Mouse (Mus musculus): ENCODE measurements around the gene Zfp169. TPM values are rescaled to one million over a fixed set of nuclear protein-coding genes. Genes with fewer than 3 reads are reported as not detected.
A peak's percentile ranks its signal among the peaks of the same experiment; 100 is the strongest.

Gene Zfp169
- polyA plus RNA-seq, 1 experiment from 2014 or later = 4.0 TPM

- Histone ChIP-seq H3K9me3 (ENCODE audit: control insufficient read depth, low read length) (no peaks in the 10 kb centered on the region), H3K36me3 (ENCODE audit: control insufficient read depth, insufficient read depth, low read length) (no peaks in the 10 kb centered on the region), H3K27me3 (ENCODE audit: control insufficient read depth, insufficient read depth, low read length) (no peaks in the 10 kb centered on the region), H3K4me1 (ENCODE audit: control insufficient read depth, insufficient read depth, low read length) (peaks cover 16% of the 10 kb centered on the region), H3K27ac (ENCODE audit: low read depth, low read length) (no peak overlapping the region), H3K9ac (ENCODE audit: low read depth, low read length) (no peak overlapping the region), H3K4me2 (replicated peaks; ENCODE audit: low read depth, low read length) (no peak overlapping the region), H3K4me3 (ENCODE audit: low read length) (no peak overlapping the region)
- ATAC-seq (ENCODE audit: low FRiP score, low TSS enrichment) = no peak
- WGBS = 96% methylated on average over 6 of the region's 6 CpGs
These were observed 34.4 kb upstream of the Zfp169 start for GRCm38 (mm10) chr13:48547623-48548022.

- peak overlapping the region; percentile 43 for H3K4me2 ChIP-seq (replicated peaks; ENCODE audit: low read depth, low read length)
- peak overlapping the region; percentile 99 for H3K9ac ChIP-seq (ENCODE audit: low read depth, low read length)
- peaks cover 21% of the 10 kb centered on the region for H3K4me1 ChIP-seq (ENCODE audit: control insufficient read depth, insufficient read depth, low read length)
- no peaks in the 10 kb centered on the region for H3K27me3 ChIP-seq (ENCODE audit: control insufficient read depth, insufficient read depth, low read length)
- H3K36me3 ChIP-seq (ENCODE audit: control insufficient read depth, insufficient read depth, low read length) = no peaks in the 10 kb centered on the region
- WGBS = under 1% methylated on average over 68 of the region's 72 CpGs
- peak overlapping the region; percentile 100 for H3K27ac ChIP-seq (ENCODE audit: low read depth, low read length)
- peak; percentile 98 for ATAC-seq (ENCODE audit: low FRiP score, low TSS enrichment)
- H3K4me3 ChIP-seq (ENCODE audit: low read length) = peak overlapping the region; percentile 96
- no peaks in the 10 kb centered on the region for H3K9me3 ChIP-seq (ENCODE audit: control insufficient read depth, low read length)
These were observed 33.2 kb upstream of the Zfp169 start for GRCm38 (mm10) chr13:48546330-48546917.

- WGBS = 1% methylated on average over 72 of the region's 72 CpGs
- peaks cover 26% of the 10 kb centered on the region for H3K4me1 ChIP-seq (ENCODE audit: control insufficient read depth, insufficient read depth, low read length)
- H3K9ac ChIP-seq (ENCODE audit: low read depth, low read length) = peak overlapping the region; percentile 99
- H3K4me2 ChIP-seq (replicated peaks; ENCODE audit: low read depth, low read length) = peak overlapping the region; percentile 55
- peak; percentile 93 for ATAC-seq (ENCODE audit: low FRiP score, low TSS enrichment)
- no peaks in the 10 kb centered on the region for H3K9me3 ChIP-seq (ENCODE audit: control insufficient read depth, low read length)
- H3K36me3 ChIP-seq (ENCODE audit: control insufficient read depth, insufficient read depth, low read length) = 0 out of 2 replicates have a peak, but pooled peaks cover 2% of the 10 kb centered on the region
- peak overlapping the region; percentile 96 for H3K4me3 ChIP-seq (ENCODE audit: low read length)
- no peaks in the 10 kb centered on the region for H3K27me3 ChIP-seq (ENCODE audit: control insufficient read depth, insufficient read depth, low read length)
- peak overlapping the region; percentile 100 for H3K27ac ChIP-seq (ENCODE audit: low read depth, low read length)
These were observed 32.4 kb upstream of the Zfp169 start for GRCm38 (mm10) chr13:48545476-48546281.

DNA sequence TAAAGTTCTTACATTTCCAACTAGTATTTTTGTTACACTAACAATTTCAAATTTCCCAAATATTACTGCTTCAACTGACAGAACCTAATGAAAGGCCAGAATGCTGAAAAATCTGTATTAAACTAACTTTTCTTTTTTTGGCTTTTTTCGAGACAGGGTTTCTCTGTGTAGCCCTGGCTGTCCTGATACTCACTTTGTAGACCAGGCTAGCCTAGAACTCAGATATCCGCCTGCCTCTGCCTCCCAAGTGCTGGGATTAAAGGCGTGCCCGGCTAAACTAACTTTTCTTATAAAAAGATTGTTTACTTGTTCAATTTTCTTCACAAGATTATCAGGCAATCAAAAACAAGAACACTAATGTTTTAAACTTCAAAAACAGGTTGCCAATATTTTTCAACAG, 31.6 kb upstream of the Zfp169 start:
- Histone ChIP-seq H3K4me1 (ENCODE audit: control insufficient read depth, insufficient read depth, low read length) (peaks cover 33% of the 10 kb centered on the region), H3K4me2 (replicated peaks; ENCODE audit: low read depth, low read length) (peak overlapping the region; percentile 55), H3K4me3 (ENCODE audit: low read length) (peak overlapping the region; percentile 96), H3K36me3 (ENCODE audit: control insufficient read depth, insufficient read depth, low read length) (0 out of 2 replicates have a peak, but pooled peaks cover 3% of the 10 kb centered on the region), H3K27me3 (ENCODE audit: control insufficient read depth, insufficient read depth, low read length) (no peaks in the 10 kb centered on the region), H3K9ac (ENCODE audit: low read depth, low read length) (peak overlapping the region; percentile 99; the same call in 1 of the 2 replicates), H3K9me3 (ENCODE audit: control insufficient read depth, low read length) (no peaks in the 10 kb centered on the region), H3K27ac (ENCODE audit: low read depth, low read length) (peak overlapping the region; percentile 100; the same call in 1 of the 2 replicates)
- WGBS = 37% methylated on average over 4 of the region's 4 CpGs
- ATAC-seq (ENCODE audit: low FRiP score, low TSS enrichment) = no peak

- no peak overlapping the region for H3K27ac ChIP-seq (ENCODE audit: low read depth, low read length)
- ATAC-seq (ENCODE audit: low FRiP score, low TSS enrichment) = no peak
- H3K4me1 ChIP-seq (ENCODE audit: control insufficient read depth, insufficient read depth, low read length) = peaks cover 33% of the 10 kb centered on the region
- H3K9me3 ChIP-seq (ENCODE audit: control insufficient read depth, low read length) = no peaks in the 10 kb centered on the region
- H3K9ac ChIP-seq (ENCODE audit: low read depth, low read length) = peak overlapping the region; percentile 99; the same call in 1 of the 2 replicates
- peak overlapping the region; percentile 55 for H3K4me2 ChIP-seq (replicated peaks; ENCODE audit: low read depth, low read length)
- H3K4me3 ChIP-seq (ENCODE audit: low read length) = peak overlapping the region; percentile 96
- no peaks in the 10 kb centered on the region for H3K27me3 ChIP-seq (ENCODE audit: control insufficient read depth, insufficient read depth, low read length)
- 0 out of 2 replicates have a peak, but pooled peaks cover 3% of the 10 kb centered on the region for H3K36me3 ChIP-seq (ENCODE audit: control insufficient read depth, insufficient read depth, low read length)
These were observed 31.1 kb upstream of the Zfp169 start for GRCm38 (mm10) chr13:48544391-48544790.

GRCm38 (mm10) chr13:48540488-48540887, 27.2 kb upstream of the Zfp169 start:
- WGBS = 48% methylated on average over 1 of the region's 1 CpGs
- Histone ChIP-seq H3K4me1 (ENCODE audit: control insufficient read depth, insufficient read depth, low read length) (peaks cover 33% of the 10 kb centered on the region), H3K27ac (ENCODE audit: low read depth, low read length) (no peak overlapping the region), H3K9ac (ENCODE audit: low read depth, low read length) (no peak overlapping the region), H3K36me3 (ENCODE audit: control insufficient read depth, insufficient read depth, low read length) (peaks cover 25% of the 10 kb centered on the region), H3K4me3 (ENCODE audit: low read length) (no peak overlapping the region), H3K27me3 (ENCODE audit: control insufficient read depth, insufficient read depth, low read length) (no peaks in the 10 kb centered on the region), H3K4me2 (replicated peaks; ENCODE audit: low read depth, low read length) (peak overlapping the region; percentile 6; the same call in 1 of the 2 replicates), H3K9me3 (ENCODE audit: control insufficient read depth, low read length) (no peaks in the 10 kb centered on the region)
- ATAC-seq (ENCODE audit: low FRiP score, low TSS enrichment) = no peak

DNA sequence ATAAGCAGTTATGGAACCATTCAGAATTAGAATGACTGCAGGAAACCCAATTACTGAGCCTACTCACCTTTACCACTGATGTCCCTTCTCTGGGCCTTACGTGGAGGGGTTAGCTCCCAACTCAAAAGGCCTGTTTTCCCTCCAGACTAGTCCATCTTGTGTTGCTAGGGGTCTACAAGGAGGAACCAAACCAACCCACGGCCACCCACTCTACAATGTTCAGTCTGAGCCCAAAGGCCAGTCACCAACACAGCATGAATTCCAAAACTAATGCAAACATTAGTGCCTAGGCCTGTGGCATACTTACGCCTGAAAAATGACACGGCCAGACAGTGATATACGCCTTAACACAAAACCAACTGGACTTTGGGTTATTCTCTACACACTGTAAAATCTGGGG, 20.2 kb upstream of the Zfp169 start:
- 88% methylated on average over 5 of the region's 5 CpGs for WGBS
- ATAC-seq (ENCODE audit: low FRiP score, low TSS enrichment) = no peak
- H3K36me3 ChIP-seq (ENCODE audit: control insufficient read depth, insufficient read depth, low read length) = peaks cover 42% of the 10 kb centered on the region
- no peak overlapping the region for H3K4me3 ChIP-seq (ENCODE audit: low read length)
- H3K9me3 ChIP-seq (ENCODE audit: control insufficient read depth, low read length) = no peaks in the 10 kb centered on the region
- H3K9ac ChIP-seq (ENCODE audit: low read depth, low read length) = no peak overlapping the region
- no peak overlapping the region for H3K4me2 ChIP-seq (replicated peaks; ENCODE audit: low read depth, low read length)
- H3K27me3 ChIP-seq (ENCODE audit: control insufficient read depth, insufficient read depth, low read length) = no peaks in the 10 kb centered on the region
- H3K27ac ChIP-seq (ENCODE audit: low read depth, low read length) = no peak overlapping the region
- H3K4me1 ChIP-seq (ENCODE audit: control insufficient read depth, insufficient read depth, low read length) = no peaks in the 10 kb centered on the region

DNA sequence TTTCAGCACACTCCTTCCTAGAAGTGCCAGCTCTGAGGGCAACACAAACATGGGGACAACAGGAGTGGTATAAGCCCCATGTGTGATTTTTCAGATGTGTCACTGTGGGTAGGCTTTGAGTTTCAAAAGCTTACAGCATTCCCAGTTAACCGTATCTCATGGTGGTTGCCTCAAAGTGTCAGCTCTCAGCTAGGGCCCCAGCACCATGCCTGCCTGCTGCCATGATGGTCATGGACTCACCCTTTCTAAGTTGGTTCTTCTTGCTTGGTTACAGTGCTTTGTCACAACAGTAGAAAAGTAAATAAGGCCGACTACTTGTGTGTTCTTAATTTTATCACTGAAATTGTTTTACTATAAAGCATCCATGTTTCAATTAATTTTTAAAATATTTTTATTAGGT, 18.2 kb upstream of the Zfp169 start:
- Histone ChIP-seq H3K4me2 (replicated peaks; ENCODE audit: low read depth, low read length) (no peak overlapping the region), H3K36me3 (ENCODE audit: control insufficient read depth, insufficient read depth, low read length) (peaks cover 26% of the 10 kb centered on the region; the same call in 1 of the 2 replicates), H3K9me3 (ENCODE audit: control insufficient read depth, low read length) (no peaks in the 10 kb centered on the region), H3K9ac (ENCODE audit: low read depth, low read length) (no peak overlapping the region), H3K27me3 (ENCODE audit: control insufficient read depth, insufficient read depth, low read length) (no peaks in the 10 kb centered on the region), H3K4me1 (ENCODE audit: control insufficient read depth, insufficient read depth, low read length) (no peaks in the 10 kb centered on the region), H3K27ac (ENCODE audit: low read depth, low read length) (no peak overlapping the region), H3K4me3 (ENCODE audit: low read length) (no peak overlapping the region)
- no peak for ATAC-seq (ENCODE audit: low FRiP score, low TSS enrichment)
- WGBS = 75% methylated on average over 2 of the region's 2 CpGs

- H3K4me2 ChIP-seq (replicated peaks; ENCODE audit: low read depth, low read length) = no peak overlapping the region
- H3K27ac ChIP-seq (ENCODE audit: low read depth, low read length) = no peak overlapping the region
- peaks cover 21% of the 10 kb centered on the region; the same call in 1 of the 2 replicates for H3K36me3 ChIP-seq (ENCODE audit: control insufficient read depth, insufficient read depth, low read length)
- 61% methylated on average over 2 of the region's 2 CpGs for WGBS
- H3K27me3 ChIP-seq (ENCODE audit: control insufficient read depth, insufficient read depth, low read length) = no peaks in the 10 kb centered on the region
- H3K4me1 ChIP-seq (ENCODE audit: control insufficient read depth, insufficient read depth, low read length) = no peaks in the 10 kb centered on the region
- 0 out of 2 replicates have a peak, but pooled peaks have one; percentile 41 for ATAC-seq (ENCODE audit: low FRiP score, low TSS enrichment)
- no peak overlapping the region for H3K9ac ChIP-seq (ENCODE audit: low read depth, low read length)
- H3K9me3 ChIP-seq (ENCODE audit: control insufficient read depth, low read length) = no peaks in the 10 kb centered on the region
- H3K4me3 ChIP-seq (ENCODE audit: low read length) = no peak overlapping the region
These were observed 17.4 kb upstream of the Zfp169 start for GRCm38 (mm10) chr13:48530685-48531084.

Data from kidney, embryonic 14.5 days (tissue).